Mouse (Mus musculus) frontal cortex, postnatal 10 days (tissue): Measurements from ENCODE around the gene Asb18.

Experiments
- DNase-seq, 2 experiments: peaks; one replicate each; pipeline ENCODE4 v3.0.0; 2022; ENCODE audit warnings: low spot score in 2 of 2, mixed read lengths in 1 of 2

Asb18 gene

DNA sequence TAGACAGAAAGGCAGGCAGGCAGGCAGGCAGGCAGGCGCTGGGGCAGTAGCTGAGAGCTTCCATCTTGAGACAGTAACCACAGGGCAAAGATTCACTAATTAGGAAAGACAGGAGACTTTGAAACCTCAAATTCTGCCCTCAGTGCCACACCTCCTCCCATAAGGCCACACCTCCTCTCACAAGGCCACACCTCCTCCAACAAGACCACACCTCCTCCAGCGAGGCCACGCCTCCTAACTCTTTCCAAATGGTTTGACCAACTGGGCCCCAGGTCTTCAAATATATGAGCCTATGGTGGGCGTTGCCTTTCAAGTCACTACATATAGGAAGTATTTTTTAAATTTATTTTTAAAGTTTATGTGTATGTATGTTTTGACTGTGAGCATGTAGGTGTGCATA, 113.1 kb downstream of the Asb18 start:
- DNase-seq: no peak
